Mouse (Mus musculus): ENCODE data around the gene Adssl1. TPM values are rescaled to one million over a fixed set of nuclear protein-coding genes. Genes with fewer than 3 reads are reported as not detected.

Adssl1 gene
- polyA plus RNA-seq, 1 experiment from 2014 or later, result 2.1 TPM

DNA sequence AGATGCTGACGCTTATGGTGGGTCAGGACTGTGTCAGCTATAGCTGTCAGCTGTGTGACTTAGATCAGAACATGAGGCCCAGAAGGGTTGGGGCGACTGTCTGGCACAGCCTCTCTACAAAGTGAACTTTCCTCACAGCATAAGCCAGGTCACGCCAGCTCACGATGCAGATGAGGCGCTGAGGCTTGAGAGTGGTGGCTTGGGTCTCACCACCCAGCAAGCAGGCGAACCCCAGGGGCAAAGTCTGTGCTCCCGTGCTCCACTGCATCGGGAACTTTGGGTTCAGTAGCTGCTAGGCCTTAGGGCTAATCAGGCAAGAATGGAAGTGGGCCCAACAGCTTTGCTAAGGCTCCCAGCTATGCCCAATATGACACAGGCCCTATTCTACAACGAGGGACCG lies 10.8 kb upstream of the Adssl1 start:
- Histone ChIP-seq H3K27ac (ENCODE audit: low read depth, low read length) (no peak overlapping the region), H3K4me3 (ENCODE audit: low read depth, low read length) (no peak overlapping the region), H3K9me3 (ENCODE audit: control insufficient read depth, low read length) (no peaks in the 10 kb centered on the region), H3K4me1 (replicated peaks; ENCODE audit: control insufficient read depth, insufficient read depth, low read length) (no peaks in the 10 kb centered on the region), H3K9ac (ENCODE audit: low read length) (no peak overlapping the region), H3K4me2 (ENCODE audit: low read depth, low read length, severe bottlenecking) (no peak overlapping the region), H3K36me3 (ENCODE audit: control insufficient read depth, insufficient read depth, low read length) (no peaks in the 10 kb centered on the region), H3K27me3 (ENCODE audit: control insufficient read depth, insufficient read depth, low read length) (no peaks in the 10 kb centered on the region)
- 90% methylated on average over 10 of the region's 10 CpGs for WGBS
- ATAC-seq (replicated peaks; ENCODE audit: low FRiP score) (no peak), DNase-seq (ENCODE audit: low spot score) (no peak)

DNA sequence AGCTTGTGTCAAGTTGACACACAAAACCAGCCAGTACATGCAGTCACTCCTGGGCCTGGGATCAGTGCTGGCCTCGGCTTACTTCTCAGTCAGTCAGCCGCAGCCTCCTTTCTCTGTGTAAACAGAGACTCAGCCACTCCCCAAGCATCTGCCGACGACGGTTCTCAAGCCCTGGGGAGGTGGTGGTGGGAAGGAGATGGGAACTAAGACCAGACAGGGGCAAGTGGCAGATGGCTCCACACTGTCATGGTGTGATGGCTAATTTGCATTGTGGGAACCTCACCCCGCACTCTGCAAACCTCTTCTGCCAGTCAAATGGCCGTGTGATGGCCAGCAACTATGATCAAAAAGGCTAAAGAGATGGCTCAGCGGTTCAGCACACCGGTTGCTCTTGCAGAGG lies 3.2 kb upstream of the Adssl1 start:
- Histone ChIP-seq H3K9me3 (ENCODE audit: control insufficient read depth, low read length) (no peaks in the 10 kb centered on the region), H3K4me2 (ENCODE audit: low read depth, low read length, severe bottlenecking) (no peak overlapping the region), H3K27me3 (ENCODE audit: control insufficient read depth, insufficient read depth, low read length) (peaks cover 16% of the 10 kb centered on the region), H3K9ac (ENCODE audit: low read length) (no peak overlapping the region), H3K4me1 (replicated peaks; ENCODE audit: control insufficient read depth, insufficient read depth, low read length) (peaks cover 12% of the 10 kb centered on the region; the same call in 1 of the 2 replicates), H3K36me3 (ENCODE audit: control insufficient read depth, insufficient read depth, low read length) (no peaks in the 10 kb centered on the region), H3K4me3 (ENCODE audit: low read depth, low read length) (no peak overlapping the region), H3K27ac (ENCODE audit: low read depth, low read length) (no peak overlapping the region)
- DNase-seq (ENCODE audit: low spot score) (no peak), ATAC-seq (replicated peaks; ENCODE audit: low FRiP score) (no peak)
- 66% methylated on average over 9 of the region's 9 CpGs for WGBS

DNA sequence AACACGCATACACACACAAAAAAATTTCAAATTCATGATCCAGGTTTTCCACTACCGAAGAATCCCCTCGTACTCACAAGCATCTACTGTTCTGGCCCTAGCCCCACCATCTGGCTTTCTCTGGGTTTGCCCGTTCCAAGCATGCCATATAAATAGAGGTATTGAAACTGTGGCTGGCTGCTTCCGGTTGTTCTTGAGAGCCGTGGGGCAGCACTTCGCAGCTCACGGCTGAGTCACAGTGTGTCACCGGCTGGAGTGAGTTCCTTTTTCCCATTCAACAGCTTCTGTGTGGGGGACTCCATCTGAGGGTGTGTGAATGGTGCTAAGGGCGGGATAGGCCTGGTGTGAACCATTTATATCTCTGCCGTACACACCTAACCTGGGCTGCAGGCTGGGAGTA lies 2.7 kb upstream of the Adssl1 start:
- 92% methylated on average over 11 of the region's 11 CpGs for WGBS
- Histone ChIP-seq H3K4me2 (ENCODE audit: low read depth, low read length, severe bottlenecking) (no peak overlapping the region), H3K4me1 (replicated peaks; ENCODE audit: control insufficient read depth, insufficient read depth, low read length) (peaks cover 12% of the 10 kb centered on the region; the same call in 1 of the 2 replicates), H3K27me3 (ENCODE audit: control insufficient read depth, insufficient read depth, low read length) (peaks cover 16% of the 10 kb centered on the region), H3K27ac (ENCODE audit: low read depth, low read length) (no peak overlapping the region), H3K9ac (ENCODE audit: low read length) (no peak overlapping the region), H3K36me3 (ENCODE audit: control insufficient read depth, insufficient read depth, low read length) (no peaks in the 10 kb centered on the region), H3K4me3 (ENCODE audit: low read depth, low read length) (no peak overlapping the region), H3K9me3 (ENCODE audit: control insufficient read depth, low read length) (no peaks in the 10 kb centered on the region)
- ATAC-seq (replicated peaks; ENCODE audit: low FRiP score), result no peak
- no peak for DNase-seq (ENCODE audit: low spot score)

DNA sequence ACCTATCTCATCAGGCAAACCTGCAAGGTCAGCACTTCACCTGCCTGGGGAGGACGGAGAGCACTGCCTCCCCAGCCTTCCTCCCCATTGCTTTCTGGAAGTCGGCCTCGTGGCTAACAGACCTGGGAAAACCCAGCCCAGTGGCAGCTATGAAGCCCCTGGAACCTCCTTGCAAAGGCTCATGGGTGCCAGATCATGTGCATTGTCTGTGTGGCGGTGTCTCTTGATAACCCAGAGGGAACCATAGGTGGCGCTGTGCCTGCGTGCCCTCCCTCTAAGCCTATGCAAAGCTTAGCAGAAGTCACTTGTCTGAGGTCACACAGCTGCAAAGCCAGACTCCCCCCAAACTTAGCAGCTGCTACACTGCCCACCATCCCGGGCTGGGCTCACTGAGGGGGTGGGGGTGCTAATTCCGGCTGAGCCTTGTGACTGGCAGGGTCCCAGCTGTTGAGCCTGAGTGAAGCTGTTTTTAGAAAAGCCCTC lies 1.9 kb upstream of the Adssl1 start:
- H3K9me3 ChIP-seq (ENCODE audit: control insufficient read depth, low read length), result no peaks in the 10 kb centered on the region
- H3K27me3 ChIP-seq (ENCODE audit: control insufficient read depth, insufficient read depth, low read length), result peaks cover 16% of the 10 kb centered on the region
- DNase-seq (ENCODE audit: low spot score), result peak; percentile 80
- peaks cover 12% of the 10 kb centered on the region; the same call in 1 of the 2 replicates for H3K4me1 ChIP-seq (replicated peaks; ENCODE audit: control insufficient read depth, insufficient read depth, low read length)
- 15% methylated on average over 8 of the region's 8 CpGs for WGBS
- no peaks in the 10 kb centered on the region for H3K36me3 ChIP-seq (ENCODE audit: control insufficient read depth, insufficient read depth, low read length)
- ATAC-seq (replicated peaks; ENCODE audit: low FRiP score), result peak; percentile 73
- H3K9ac ChIP-seq (ENCODE audit: low read length), result no peak overlapping the region
- no peak overlapping the region for H3K4me2 ChIP-seq (ENCODE audit: low read depth, low read length, severe bottlenecking)
- no peak overlapping the region for H3K4me3 ChIP-seq (ENCODE audit: low read depth, low read length)
- H3K27ac ChIP-seq (ENCODE audit: low read depth, low read length), result no peak overlapping the region

DNA sequence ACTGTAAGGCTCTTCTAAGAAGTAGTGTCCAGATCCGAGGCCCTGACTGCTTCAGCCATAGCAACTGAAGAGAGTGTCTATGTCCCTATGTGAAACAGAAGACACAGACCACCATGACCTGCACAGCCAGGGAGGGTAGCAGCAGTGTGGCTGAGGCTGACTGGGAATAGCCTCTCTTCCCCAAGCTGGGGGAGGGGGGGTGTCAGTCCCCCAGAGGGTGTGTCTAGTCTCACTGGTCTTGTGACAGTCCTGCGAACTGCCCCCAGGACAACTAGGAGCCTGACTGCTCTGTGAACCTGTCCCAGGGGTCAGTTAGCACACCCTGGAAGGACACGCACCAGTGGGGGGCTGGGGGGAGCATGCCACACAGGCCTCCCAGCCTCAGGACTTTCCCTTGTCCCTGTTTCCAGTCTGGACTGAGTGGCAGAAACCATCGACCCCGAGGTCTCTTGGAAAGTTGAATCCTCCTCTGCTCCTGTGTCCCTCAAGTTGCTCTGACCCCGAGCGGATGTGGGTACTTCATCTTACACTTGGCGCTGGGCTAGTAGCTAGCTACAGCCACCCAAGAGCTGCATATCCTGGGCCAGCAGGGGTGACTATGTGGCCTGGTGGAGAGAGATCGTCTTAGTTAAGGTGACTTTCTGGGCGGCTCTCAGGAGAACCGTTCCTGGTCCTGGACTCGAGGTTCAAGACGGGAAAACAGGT lies 712 bp upstream of the Adssl1 start:
- ATAC-seq (replicated peaks; ENCODE audit: low FRiP score), result no peak
- H3K4me1 ChIP-seq (replicated peaks; ENCODE audit: control insufficient read depth, insufficient read depth, low read length), result peaks cover 12% of the 10 kb centered on the region; the same call in 1 of the 2 replicates
- peak overlapping the region; percentile 72 for H3K9ac ChIP-seq (ENCODE audit: low read length)
- DNase-seq (ENCODE audit: low spot score), result no peak
- H3K27me3 ChIP-seq (ENCODE audit: control insufficient read depth, insufficient read depth, low read length), result peaks cover 16% of the 10 kb centered on the region
- peak overlapping the region; percentile 97 for H3K4me2 ChIP-seq (ENCODE audit: low read depth, low read length, severe bottlenecking)
- H3K4me3 ChIP-seq (ENCODE audit: low read depth, low read length), result peak overlapping the region; percentile 48; the same call in 1 of the 2 replicates
- no peaks in the 10 kb centered on the region for H3K9me3 ChIP-seq (ENCODE audit: control insufficient read depth, low read length)
- no peak overlapping the region for H3K27ac ChIP-seq (ENCODE audit: low read depth, low read length)
- no peaks in the 10 kb centered on the region for H3K36me3 ChIP-seq (ENCODE audit: control insufficient read depth, insufficient read depth, low read length)
- WGBS, result 28% methylated on average over 13 of the region's 13 CpGs

DNA sequence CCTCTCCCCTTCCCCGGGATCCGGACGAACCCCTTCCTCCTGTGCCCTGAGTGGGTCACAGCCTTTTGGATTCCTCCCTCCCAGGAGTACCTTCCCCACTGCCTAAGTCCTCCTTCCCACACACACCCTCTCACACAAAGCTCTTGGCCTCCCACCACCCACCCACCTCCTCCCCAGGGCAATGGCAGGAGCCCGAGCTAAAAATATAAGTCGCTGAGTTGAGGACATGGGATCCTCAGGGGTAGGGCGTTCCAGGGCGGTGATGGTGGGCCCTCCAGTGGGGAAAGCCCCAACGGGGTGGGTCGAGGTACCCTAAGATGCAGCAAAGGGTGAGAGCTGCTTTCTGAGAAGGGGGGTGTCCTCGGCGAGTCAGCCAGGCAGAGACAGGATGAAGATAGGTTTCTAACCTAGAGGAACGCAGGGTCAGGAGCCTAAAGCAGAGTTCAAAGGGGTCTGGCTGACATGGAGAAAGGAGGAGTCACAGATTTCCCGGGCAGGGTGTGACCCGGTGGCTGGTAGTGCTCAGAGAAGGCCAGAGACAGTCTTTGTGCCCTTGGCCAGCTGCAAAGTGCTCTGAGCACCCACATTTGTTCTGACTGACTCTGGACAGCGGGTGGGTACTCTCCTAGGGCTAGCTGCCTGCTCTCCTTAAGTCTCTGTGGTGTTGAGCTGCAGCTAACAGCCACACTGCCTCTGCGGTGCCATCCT lies 663 bp downstream of the Adssl1 start:
- H3K9ac ChIP-seq (ENCODE audit: low read length), result peak overlapping the region; percentile 72
- DNase-seq (ENCODE audit: low spot score), result no peak
- no peaks in the 10 kb centered on the region for H3K9me3 ChIP-seq (ENCODE audit: control insufficient read depth, low read length)
- H3K36me3 ChIP-seq (ENCODE audit: control insufficient read depth, insufficient read depth, low read length), result no peaks in the 10 kb centered on the region
- H3K4me3 ChIP-seq (ENCODE audit: low read depth, low read length), result peak overlapping the region; percentile 48
- peak overlapping the region; percentile 97 for H3K4me2 ChIP-seq (ENCODE audit: low read depth, low read length, severe bottlenecking)
- H3K27me3 ChIP-seq (ENCODE audit: control insufficient read depth, insufficient read depth, low read length), result peaks cover 16% of the 10 kb centered on the region
- H3K27ac ChIP-seq (ENCODE audit: low read depth, low read length), result no peak overlapping the region
- ATAC-seq (replicated peaks; ENCODE audit: low FRiP score), result 0 out of 2 replicates have a peak, but pooled peaks have one; percentile 1
- H3K4me1 ChIP-seq (replicated peaks; ENCODE audit: control insufficient read depth, insufficient read depth, low read length), result peaks cover 12% of the 10 kb centered on the region; the same call in 1 of the 2 replicates
- WGBS, result 12% methylated on average over 16 of the region's 16 CpGs

DNA sequence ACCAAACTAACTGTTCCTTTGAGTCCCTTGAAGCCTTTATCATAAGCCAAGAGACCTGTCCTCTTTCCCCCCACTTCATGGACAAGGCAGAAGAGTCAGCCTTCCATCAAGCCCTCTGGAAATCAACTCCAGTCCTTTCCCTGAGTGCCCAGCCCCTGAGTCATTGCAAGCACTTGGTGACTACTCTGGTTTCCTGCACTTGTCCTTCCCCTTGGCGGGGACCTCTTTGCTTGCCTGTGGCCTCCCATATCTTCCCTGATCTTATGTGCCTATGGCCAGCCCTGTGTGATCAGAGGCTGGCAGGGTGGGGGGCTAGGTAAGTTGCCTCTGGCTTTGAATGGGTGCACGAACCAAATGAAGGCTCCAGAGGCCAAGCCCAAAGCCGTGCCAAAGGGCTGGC lies 2.1 kb downstream of the Adssl1 start:
- Histone ChIP-seq H3K4me3 (ENCODE audit: low read depth, low read length) (no peak overlapping the region), H3K9ac (ENCODE audit: low read length) (no peak overlapping the region), H3K4me1 (replicated peaks; ENCODE audit: control insufficient read depth, insufficient read depth, low read length) (peaks cover 12% of the 10 kb centered on the region; the same call in 1 of the 2 replicates), H3K36me3 (ENCODE audit: control insufficient read depth, insufficient read depth, low read length) (no peaks in the 10 kb centered on the region), H3K9me3 (ENCODE audit: control insufficient read depth, low read length) (no peaks in the 10 kb centered on the region), H3K27ac (ENCODE audit: low read depth, low read length) (no peak overlapping the region), H3K27me3 (ENCODE audit: control insufficient read depth, insufficient read depth, low read length) (peaks cover 16% of the 10 kb centered on the region), H3K4me2 (ENCODE audit: low read depth, low read length, severe bottlenecking) (no peak overlapping the region)
- no peak for DNase-seq (ENCODE audit: low spot score)
- ATAC-seq (replicated peaks; ENCODE audit: low FRiP score), result no peak
- WGBS, result 79% methylated on average over 3 of the region's 3 CpGs

DNA sequence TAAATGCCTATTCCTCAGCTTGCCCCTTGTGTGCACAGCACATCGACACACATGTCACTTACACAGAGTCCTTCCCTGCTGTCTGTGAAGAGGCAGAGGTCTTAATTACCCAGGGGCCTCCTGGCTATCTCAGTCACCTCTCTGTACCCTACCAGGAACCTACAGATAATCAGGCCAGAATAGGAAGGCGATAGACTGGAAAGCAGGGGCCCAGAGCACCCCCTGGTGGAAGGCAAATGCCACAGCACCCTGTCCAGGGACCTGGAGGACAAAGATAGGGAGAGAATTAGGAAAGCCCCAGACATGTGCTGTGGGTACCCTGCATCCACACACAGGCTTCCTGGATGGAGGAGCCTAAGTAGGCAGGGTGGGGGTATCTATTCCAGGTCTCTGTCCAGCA lies 3.9 kb downstream of the Adssl1 start:
- DNase-seq (ENCODE audit: low spot score) (peak; percentile 89), ATAC-seq (replicated peaks; ENCODE audit: low FRiP score) (peak; percentile 34)
- Histone ChIP-seq H3K36me3 (ENCODE audit: control insufficient read depth, insufficient read depth, low read length) (no peaks in the 10 kb centered on the region), H3K27ac (ENCODE audit: low read depth, low read length) (no peak overlapping the region), H3K9me3 (ENCODE audit: control insufficient read depth, low read length) (no peaks in the 10 kb centered on the region), H3K9ac (ENCODE audit: low read length) (no peak overlapping the region), H3K4me3 (ENCODE audit: low read depth, low read length) (no peak overlapping the region), H3K4me2 (ENCODE audit: low read depth, low read length, severe bottlenecking) (no peak overlapping the region), H3K27me3 (ENCODE audit: control insufficient read depth, insufficient read depth, low read length) (peaks cover 15% of the 10 kb centered on the region), H3K4me1 (replicated peaks; ENCODE audit: control insufficient read depth, insufficient read depth, low read length) (peaks cover 12% of the 10 kb centered on the region; the same call in 1 of the 2 replicates)
- 23% methylated on average over 2 of the region's 2 CpGs for WGBS
